9 mouse cellular contexts compared by ENCODE assay signal in the genomic region with DNA sequence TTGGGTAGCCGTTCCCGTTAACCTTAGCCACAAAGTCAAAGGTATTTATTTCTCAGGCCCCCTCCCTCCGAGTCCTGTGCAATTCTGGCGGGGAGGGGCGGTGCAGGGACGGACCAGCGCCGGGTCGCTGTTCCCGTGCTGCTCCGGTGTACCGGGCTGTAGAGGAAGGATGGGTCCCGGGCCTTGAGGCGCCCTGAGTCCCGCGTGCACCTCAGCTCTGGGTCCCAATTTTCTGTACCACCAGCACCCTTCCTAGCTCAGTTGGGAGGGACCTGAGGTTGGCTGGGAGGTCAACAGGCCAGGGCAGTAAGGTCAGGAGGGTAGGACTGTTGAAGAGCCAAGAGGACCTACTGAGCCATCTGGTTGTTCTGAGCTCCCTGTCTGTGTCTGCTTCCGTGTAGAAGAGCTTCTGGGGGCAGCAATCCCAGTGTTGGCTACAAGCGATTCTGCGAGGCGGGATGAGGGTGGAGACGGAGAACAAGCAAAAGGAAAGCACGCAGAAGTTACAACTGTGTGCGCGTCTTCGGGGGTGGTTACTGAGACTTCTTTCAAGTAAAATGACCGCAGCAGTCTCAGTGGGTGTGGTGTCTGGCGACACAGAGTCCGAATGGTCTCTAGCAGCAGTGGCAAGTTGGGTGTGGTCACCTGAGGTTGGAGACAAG. TPM values are rescaled to one million over a fixed set of nuclear protein-coding genes. Genes with fewer than 3 reads are reported as not detected.
DNase-seq lines count a peak whose midpoint lies in the region; ATAC-seq and TF ChIP-seq lines count a peak whose summit lies in the region.
"Had no signal": no experiment of that assay in that cellular context is flagged by ENCODE, and none has a peak within 500 bp of the region (broad histone marks: within the 10 kb centered on the region; RNA-seq: fewer than 3 reads in every experiment).

No protein-coding gene starts in this region.

- no peaks in the 10 kb centered on the region for H3K27me3 ChIP-seq in hindbrain, embryonic 10.5 days (ENCODE audit: insufficient read depth, poor library complexity, severe bottlenecking)
- no peaks in the 10 kb centered on the region for H3K27me3 ChIP-seq in limb, embryonic 10.5 days (ENCODE audit: low read depth, poor library complexity, severe bottlenecking)
- H3K27me3 ChIP-seq in stomach, postnatal 0 days (ENCODE audit: control insufficient read depth, insufficient read depth, low read length): no peaks in the 10 kb centered on the region

- H3K4me2 ChIP-seq in stomach, postnatal 0 days (replicated peaks; ENCODE audit: low read depth): peak overlapping the region; percentile 95

- 3% methylated on average over 28 of the region's 28 CpGs for WGBS in hindbrain, embryonic 10.5 days
- 2% methylated on average over 28 of the region's 28 CpGs for WGBS in limb, embryonic 10.5 days
- under 1% methylated on average over 28 of the region's 28 CpGs for WGBS in stomach, postnatal 0 days

- ATAC-seq in cerebellum, adult (ENCODE audit: insufficient number of reproducible peaks, low FRiP score, low TSS enrichment): peak; percentile 66
- ATAC-seq in megakaryocyte progenitor cell, adult 5-6 weeks (replicated peaks; ENCODE audit: poor library complexity): peak; percentile 32
- peak; percentile 74 for ATAC-seq in stomach, postnatal 0 days (ENCODE audit: low FRiP score, low TSS enrichment)

- no peak for TF ChIP-seq EP300 in stomach, postnatal 0 days (optimal IDR thresholded peaks at IDR 0.05)

- peaks cover 9% of the 10 kb centered on the region for H3K9me3 ChIP-seq in hindbrain, embryonic 10.5 days
- H3K9me3 ChIP-seq in limb, embryonic 10.5 days (replicated peaks): peaks cover 8% of the 10 kb centered on the region
- no peaks in the 10 kb centered on the region for H3K9me3 ChIP-seq in stomach, postnatal 0 days (ENCODE audit: control insufficient read depth, low read length)

- peak overlapping the region; percentile 96 for H3K27ac ChIP-seq in hindbrain, embryonic 10.5 days
- H3K27ac ChIP-seq in limb, embryonic 10.5 days: peak overlapping the region; percentile 96
- peak overlapping the region; percentile 82 for H3K27ac ChIP-seq in stomach, postnatal 0 days (replicated peaks)

- DNase-seq in cerebellum, adult 11 months: no peak
- peak; percentile 27 for DNase-seq in urinary bladder, postnatal 25 days (ENCODE audit: low spot score)
- no peak for DNase-seq in urinary bladder, adult 2 months (ENCODE audit: low spot score)
- DNase-seq in hindbrain, embryonic 10.5 days (ENCODE audit: low spot score): no peak
- no peak for DNase-seq in limb, embryonic 10.5 days (ENCODE audit: low spot score)
- DNase-seq in stomach, postnatal 0 days (ENCODE audit: low spot score): peak; percentile 33

- TF ChIP-seq CTCF in stomach, postnatal 0 days (IDR thresholded peaks at IDR 0.05; ENCODE audit: low read depth): no peak

- H3K4me1 ChIP-seq in hindbrain, embryonic 10.5 days (replicated peaks): peaks cover 28% of the 10 kb centered on the region
- peaks cover 23% of the 10 kb centered on the region for H3K4me1 ChIP-seq in limb, embryonic 10.5 days
- no peaks in the 10 kb centered on the region for H3K4me1 ChIP-seq in stomach, postnatal 0 days (replicated peaks; ENCODE audit: control insufficient read depth, insufficient read depth)

- peak overlapping the region; percentile 71 for H3K9ac ChIP-seq in stomach, postnatal 0 days (ENCODE audit: low read length)

- peaks cover 34% of the 10 kb centered on the region for H3K36me3 ChIP-seq in hindbrain, embryonic 10.5 days
- peaks cover 42% of the 10 kb centered on the region for H3K36me3 ChIP-seq in limb, embryonic 10.5 days
- H3K36me3 ChIP-seq in stomach, postnatal 0 days (ENCODE audit: control insufficient read depth, insufficient read depth, low read length): peaks cover 7% of the 10 kb centered on the region

- H3K4me3 ChIP-seq in hindbrain, embryonic 10.5 days: peak overlapping the region; percentile 68
- peak overlapping the region; percentile 85 for H3K4me3 ChIP-seq in limb, embryonic 10.5 days
- peak overlapping the region; percentile 55 for H3K4me3 ChIP-seq in stomach, postnatal 0 days (ENCODE audit: low read depth, low read length)

RNA-seq across cellular contexts. Expression of a gene that starts 0.3 kb away (rescaled TPM):
- polyA plus RNA-seq in urinary bladder, adult 2 months (2012; rRNA removed): 4.6 and 7.7 TPM in 2 replicates
- polyA plus RNA-seq in hindbrain, embryonic 10.5 days (2016; fragmentation: Nextera tagmentation; extraction: Ambion mirVana): 10.5 and 12.5 TPM in 2 replicates
- 7.7 and 10.6 TPM in 2 replicates for polyA plus RNA-seq in limb, embryonic 10.5 days (2016; fragmentation: Nextera tagmentation; extraction: Ambion mirVana)
- 0.78 and 0.96 TPM in 2 replicates for total RNA-seq in megakaryocyte progenitor cell, adult 5-6 weeks (2015)
- total RNA-seq in megakaryocyte progenitor cell, adult 5-6 weeks (2017): 1.00 and 2.0 TPM in 2 replicates
- polyA plus RNA-seq in stomach, postnatal 0 days (2015; fragmentation: Nextera tagmentation; extraction: Ambion mirVana): 2.2 and 2.8 TPM in 2 replicates

RNA-seq across cellular contexts. Expression of a gene that starts 8.5 kb away (rescaled TPM):
- not detected in 2 replicates for polyA plus RNA-seq in urinary bladder, adult 2 months (2012; rRNA removed)
- 1.2 TPM in 1 of 2 replicates, not detected in the other for polyA plus RNA-seq in hindbrain, embryonic 10.5 days (2016; fragmentation: Nextera tagmentation; extraction: Ambion mirVana)
- not detected in 2 replicates for polyA plus RNA-seq in limb, embryonic 10.5 days (2016; fragmentation: Nextera tagmentation; extraction: Ambion mirVana)
- total RNA-seq in megakaryocyte progenitor cell, adult 5-6 weeks (2015): not detected in 2 replicates
- total RNA-seq in megakaryocyte progenitor cell, adult 5-6 weeks (2017): not detected in 2 replicates
- polyA plus RNA-seq in stomach, postnatal 0 days (2015; fragmentation: Nextera tagmentation; extraction: Ambion mirVana): not detected in 2 replicates
- polyA plus RNA-seq: gonadal fat pad, adult 2 months had no signal

RNA-seq across cellular contexts. Expression of a gene that starts 8.5 kb away (rescaled TPM):
- polyA plus RNA-seq in urinary bladder, adult 2 months (2012; rRNA removed): 45.0 and 45.4 TPM in 2 replicates
- 55.9 and 57.2 TPM in 2 replicates for polyA plus RNA-seq in hindbrain, embryonic 10.5 days (2016; fragmentation: Nextera tagmentation; extraction: Ambion mirVana)
- 53.1 and 57.3 TPM in 2 replicates for polyA plus RNA-seq in limb, embryonic 10.5 days (2016; fragmentation: Nextera tagmentation; extraction: Ambion mirVana)
- 7.7 and 11.2 TPM in 2 replicates for total RNA-seq in megakaryocyte progenitor cell, adult 5-6 weeks (2015)
- 10.0 and 16.6 TPM in 2 replicates for total RNA-seq in megakaryocyte progenitor cell, adult 5-6 weeks (2017)
- 11.6 and 12.9 TPM in 2 replicates for polyA plus RNA-seq in stomach, postnatal 0 days (2015; fragmentation: Nextera tagmentation; extraction: Ambion mirVana)

RNA-seq across cellular contexts. Expression of a gene that starts 12.8 kb away (rescaled TPM):
- polyA plus RNA-seq in urinary bladder, adult 2 months (2012; rRNA removed): 0.47 and 0.56 TPM in 2 replicates
- polyA plus RNA-seq in hindbrain, embryonic 10.5 days (2016; fragmentation: Nextera tagmentation; extraction: Ambion mirVana): not detected in 2 replicates
- polyA plus RNA-seq in limb, embryonic 10.5 days (2016; fragmentation: Nextera tagmentation; extraction: Ambion mirVana): not detected in 2 replicates
- total RNA-seq in megakaryocyte progenitor cell, adult 5-6 weeks (2015): not detected in 2 replicates
- total RNA-seq in megakaryocyte progenitor cell, adult 5-6 weeks (2017): not detected in 2 replicates
- polyA plus RNA-seq in stomach, postnatal 0 days (2015; fragmentation: Nextera tagmentation; extraction: Ambion mirVana): not detected in 2 replicates
- polyA plus RNA-seq: gonadal fat pad, adult 2 months had no signal

RNA-seq across cellular contexts. Expression of a gene that starts 24.4 kb away (rescaled TPM):
- 5.7 and 6.2 TPM in 2 replicates for polyA plus RNA-seq in urinary bladder, adult 2 months (2012; rRNA removed)
- polyA plus RNA-seq in hindbrain, embryonic 10.5 days (2016; fragmentation: Nextera tagmentation; extraction: Ambion mirVana): 0.96 and 1.3 TPM in 2 replicates
- 1.1 and 1.3 TPM in 2 replicates for polyA plus RNA-seq in limb, embryonic 10.5 days (2016; fragmentation: Nextera tagmentation; extraction: Ambion mirVana)
- total RNA-seq in megakaryocyte progenitor cell, adult 5-6 weeks (2015): 0.07 and 0.64 TPM in 2 replicates
- 0.08 and 0.61 TPM in 2 replicates for total RNA-seq in megakaryocyte progenitor cell, adult 5-6 weeks (2017)
- 0.76 TPM in 2 replicates for polyA plus RNA-seq in stomach, postnatal 0 days (2015; fragmentation: Nextera tagmentation; extraction: Ambion mirVana)

Comparison
In these comparisons a context has a peak if more than half of its experiments do, and no peak if none do; other contexts are left out.
1. DNase-seq: peak in urinary bladder, postnatal 25 days (single experiment) and stomach, postnatal 0 days (single experiment); none in cerebellum, adult 11 months (single experiment), urinary bladder, adult 2 months (single experiment), hindbrain, embryonic 10.5 days (single experiment) and limb, embryonic 10.5 days (single experiment).
2. Peak in every context shown above with its lines, with median percentiles within 50 percentile points of each other: ATAC-seq, H3K27ac ChIP-seq and H3K4me3 ChIP-seq.